ENCODE assay signal across 20 mouse cellular contexts in the genomic region with DNA sequence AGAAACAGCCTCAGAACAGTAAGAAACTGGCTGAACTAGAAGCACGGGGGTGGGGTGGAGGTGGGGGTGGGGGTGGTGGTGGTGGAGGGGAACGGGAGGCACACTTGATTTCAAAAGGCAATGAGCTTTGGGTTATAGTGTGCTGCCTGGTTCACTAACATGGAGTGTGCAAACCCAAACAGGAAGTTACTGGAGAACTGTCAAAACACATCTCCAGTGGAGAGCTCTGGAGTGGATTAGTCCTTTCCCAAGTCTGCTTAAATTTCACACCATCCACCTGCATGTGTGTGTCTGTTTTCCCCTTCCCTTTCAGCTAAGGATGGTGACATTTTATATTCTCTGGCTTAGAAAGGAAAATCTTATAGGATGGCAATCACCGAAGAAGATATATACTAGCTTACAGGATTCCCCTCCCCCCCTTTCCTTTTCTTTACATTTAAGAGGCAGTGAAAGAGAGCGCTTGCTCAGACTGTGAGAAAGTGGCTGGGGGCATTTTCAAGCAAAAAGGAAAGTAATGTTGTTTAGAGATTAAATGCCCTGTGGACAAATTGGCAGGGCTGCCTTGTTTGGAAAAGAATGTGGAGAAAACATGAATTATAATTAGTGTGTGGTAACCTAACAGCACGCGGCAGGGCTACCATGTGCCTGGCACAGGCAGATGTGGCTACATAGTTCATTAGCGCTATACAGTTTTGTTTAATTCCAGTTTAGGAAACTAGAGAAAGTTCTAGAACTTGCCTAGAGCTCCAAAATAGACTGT.
DNase-seq lines count a peak whose midpoint lies in the region; ATAC-seq and TF ChIP-seq lines count a peak whose summit lies in the region.
"Had no signal": no experiment of that assay in that cellular context is flagged by ENCODE, and none has a peak within 500 bp of the region (broad histone marks: within the 10 kb centered on the region; RNA-seq: fewer than 3 reads in every experiment).

No protein-coding gene starts in this region.

- no peak for TF ChIP-seq RAD21 in CH12.LX (IDR thresholded peaks at IDR 0.05; ENCODE audit: low read depth, low read length)

- H3K9me3 ChIP-seq in kidney, embryonic 14.5 days (ENCODE audit: control insufficient read depth, low read length): no peaks in the 10 kb centered on the region
- no peaks in the 10 kb centered on the region for H3K9me3 ChIP-seq in CH12.LX (replicated peaks; ENCODE audit: low read length)
- H3K9me3 ChIP-seq in forebrain, embryonic 13.5 days (replicated peaks): no peaks in the 10 kb centered on the region
- H3K9me3 ChIP-seq: embryonic facial prominence, embryonic 12.5 days; heart, embryonic 12.5 days; hindbrain, embryonic 15.5 days; liver, embryonic 13.5 days; lung, embryonic 15.5 days; neural tube, embryonic 12.5 days had no signal

- no peaks in the 10 kb centered on the region for H3K79me2 ChIP-seq in CH12.LX (replicated peaks; ENCODE audit: control insufficient read depth, extremely low read depth, insufficient read depth, poor library complexity, severe bottlenecking)

- no peak for TF ChIP-seq EP300 in CH12.LX (IDR thresholded peaks at IDR 0.05; ENCODE audit: low read length)

- no peaks in the 10 kb centered on the region for H3K36me3 ChIP-seq in kidney, adult 2 months (ENCODE audit: control insufficient read depth, insufficient read depth, low read length)
- no peaks in the 10 kb centered on the region for H3K36me3 ChIP-seq in kidney, embryonic 14.5 days (ENCODE audit: control insufficient read depth, insufficient read depth, low read length)
- no peaks in the 10 kb centered on the region for H3K36me3 ChIP-seq in CH12.LX (replicated peaks in 1 of 2; ENCODE audit: control insufficient read depth in 1 of 2, insufficient read depth in 1 of 2, low read length in 1 of 2)
- H3K36me3 ChIP-seq in forebrain, embryonic 13.5 days (ENCODE audit: poor library complexity, severe bottlenecking): no peaks in the 10 kb centered on the region
- H3K36me3 ChIP-seq: embryonic facial prominence, embryonic 12.5 days; heart, embryonic 12.5 days; hindbrain, embryonic 15.5 days; liver, embryonic 13.5 days; lung, embryonic 15.5 days; neural tube, embryonic 12.5 days had no signal

- WGBS in kidney, adult 2 months: 42% methylated on average over 7 of the region's 7 CpGs
- 66% methylated on average over 7 of the region's 7 CpGs for WGBS in kidney, embryonic 14.5 days
- 34% methylated on average over 7 of the region's 7 CpGs for WGBS in forebrain, embryonic 13.5 days

- H3K4me3 ChIP-seq in kidney, adult 2 months (ENCODE audit: insufficient read depth, low read depth, low read length): no peak overlapping the region
- no peak overlapping the region for H3K4me3 ChIP-seq in kidney, embryonic 14.5 days (ENCODE audit: low read length)
- no peak overlapping the region for H3K4me3 ChIP-seq in CH12.LX (replicated peaks in 1 of 3; ENCODE audit: low read depth in 2 of 3, low read length in 2 of 3, poor library complexity in 1 of 3)
- no peak overlapping the region for H3K4me3 ChIP-seq in forebrain, embryonic 13.5 days
- H3K4me3 ChIP-seq: embryonic facial prominence, embryonic 12.5 days; heart, embryonic 12.5 days; hindbrain, embryonic 15.5 days; layer of hippocampus, adult 2 months; left cerebral cortex, adult 2 months; liver, embryonic 13.5 days; lung, embryonic 15.5 days; neural tube, embryonic 12.5 days had no signal

- peak; percentile 48 for DNase-seq in kidney, adult 2 months
- DNase-seq in CH12.LX (ENCODE audit: extremely low read depth) (no peak), adipocyte (ENCODE audit: low spot score) (peak; percentile 70)
- DNase-seq in lung, postnatal 25 days (ENCODE audit: low spot score): no peak
- DNase-seq in layer of hippocampus, postnatal 25 days (ENCODE audit: extremely low spot score in 1 of 2, low spot score in 1 of 2): no peak
- DNase-seq: adrenal gland, adult 2 months; cerebellum, adult 8-10 months; liver, embryonic 13.5 days; spleen, adult 18-20 months; thymus, postnatal 14 days had no signal

- dilution Hi-C loops in CH12.LX (cut with MboI; ENCODE audit: extremely low pct_ligation_motif_present, extremely low pct_unique_long_range_greater_than_20kb, low sequenced_read_pairs): no loop called here

- H3K27ac ChIP-seq in kidney, adult 2 months (ENCODE audit: insufficient read depth, low read depth, low read length): no peak overlapping the region
- H3K27ac ChIP-seq in kidney, embryonic 14.5 days (ENCODE audit: low read depth, low read length): no peak overlapping the region
- no peak overlapping the region for H3K27ac ChIP-seq in CH12.LX (ENCODE audit: insufficient read depth, low read depth)
- H3K27ac ChIP-seq in forebrain, embryonic 13.5 days: no peak overlapping the region
- H3K27ac ChIP-seq: embryonic facial prominence, embryonic 12.5 days; hindbrain, embryonic 15.5 days; layer of hippocampus, adult 2 months; left cerebral cortex, adult 2 months; liver, embryonic 13.5 days; lung, embryonic 15.5 days; neural tube, embryonic 12.5 days had no signal

- no peaks in the 10 kb centered on the region for H3K4me1 ChIP-seq in kidney, adult 2 months (ENCODE audit: control insufficient read depth, insufficient read depth, low read length)
- no peaks in the 10 kb centered on the region for H3K4me1 ChIP-seq in kidney, embryonic 14.5 days (ENCODE audit: control insufficient read depth, insufficient read depth, low read length)
- H3K4me1 ChIP-seq in CH12.LX (ENCODE audit: control insufficient read depth in 1 of 2, insufficient read depth in 2 of 2): peaks cover 6 to 8% of the 10 kb centered on the region in 2 experiments; a peak in 3 of 4 replicates
- H3K4me1 ChIP-seq in forebrain, embryonic 13.5 days: peaks cover 11% of the 10 kb centered on the region; the same call in 1 of the 2 replicates
- H3K4me1 ChIP-seq: hindbrain, embryonic 15.5 days; liver, embryonic 13.5 days had no signal

- in situ Hi-C loops in CH12.LX (cut with MboI; ENCODE audit: low pct_ligation_motif_present, low pct_unique_long_range_greater_than_20kb, low sequenced_read_pairs): loop anchor here (10.0 kb wide), 1 partner anchor 63 kb away; no protein-coding TSS in a partner anchor

- ATAC-seq in kidney, embryonic 14.5 days (ENCODE audit: low FRiP score, low TSS enrichment): no peak
- 0 out of 2 replicates have a peak, but pooled peaks have one; percentile 27 for ATAC-seq in forebrain, embryonic 13.5 days
- ATAC-seq: intestine, embryonic 16.5 days had no signal

- TF ChIP-seq CTCF in kidney, adult 2 months (conservative IDR thresholded peaks at IDR 0.05; ENCODE audit: insufficient read depth, insufficient read length, low read depth, low read length): no peak
- no peak for TF ChIP-seq CTCF in CH12.LX (conservative IDR thresholded peaks at IDR 0.05 in 1 of 2, IDR thresholded peaks at IDR 0.05 in 1 of 2; ENCODE audit: low read depth in 2 of 2, low read length in 2 of 2)

- no peak overlapping the region for H3K4me2 ChIP-seq in kidney, embryonic 14.5 days (replicated peaks; ENCODE audit: low read depth, low read length)
- no peak overlapping the region for H3K4me2 ChIP-seq in CH12.LX (ENCODE audit: insufficient read depth, low read depth, poor library complexity, severe bottlenecking)
- no peak overlapping the region for H3K4me2 ChIP-seq in forebrain, embryonic 13.5 days
- H3K4me2 ChIP-seq: embryonic facial prominence, embryonic 12.5 days; heart, embryonic 12.5 days; hindbrain, embryonic 15.5 days; liver, embryonic 13.5 days; lung, embryonic 15.5 days; neural tube, embryonic 12.5 days had no signal

- no peaks in the 10 kb centered on the region for H3K27me3 ChIP-seq in kidney, adult 2 months (replicated peaks; ENCODE audit: control insufficient read depth, insufficient read depth, low read length)
- no peaks in the 10 kb centered on the region for H3K27me3 ChIP-seq in kidney, embryonic 14.5 days (ENCODE audit: control insufficient read depth, insufficient read depth, low read length)
- H3K27me3 ChIP-seq in CH12.LX (replicated peaks): no peaks in the 10 kb centered on the region
- no peaks in the 10 kb centered on the region for H3K27me3 ChIP-seq in forebrain, embryonic 13.5 days
- H3K27me3 ChIP-seq: embryonic facial prominence, embryonic 12.5 days; heart, embryonic 12.5 days; hindbrain, embryonic 15.5 days; liver, embryonic 13.5 days; lung, embryonic 15.5 days; neural tube, embryonic 12.5 days had no signal

- no peak for TF ChIP-seq POLR2A in kidney, adult 2 months (IDR thresholded peaks at IDR 0.05; ENCODE audit: low read depth, low read length)
- TF ChIP-seq POLR2A in CH12.LX (IDR thresholded peaks at IDR 0.05; ENCODE audit: low read depth, low read length): no peak

- no peak overlapping the region for H3K9ac ChIP-seq in kidney, embryonic 14.5 days (ENCODE audit: low read depth, low read length)
- no peak overlapping the region for H3K9ac ChIP-seq in CH12.LX (ENCODE audit: insufficient read depth, low read depth)
- H3K9ac ChIP-seq in forebrain, embryonic 13.5 days: no peak overlapping the region
- H3K9ac ChIP-seq: embryonic facial prominence, embryonic 12.5 days; heart, embryonic 12.5 days; hindbrain, embryonic 15.5 days; liver, embryonic 13.5 days; lung, embryonic 15.5 days; neural tube, embryonic 12.5 days had no signal

TF ChIP-seq in CH12.LX, 34 proteins besides CTCF, POLR2A, EP300 and RAD21:
- TF ChIP-seq CHD2 (IDR thresholded peaks at IDR 0.05; ENCODE audit: low read length) (0 out of 2 replicates have a peak, but pooled peaks have one; percentile 18), MYC (IDR thresholded peaks at IDR 0.05; ENCODE audit: low read depth, low read length) (no peak)

Comparison
In these comparisons a context has a peak if more than half of its experiments do, and no peak if none do; other contexts are left out.
1. DNase-seq: peak in kidney, adult 2 months (single experiment) and adipocyte (single experiment); none in CH12.LX (single experiment), lung, postnatal 25 days (single experiment) and layer of hippocampus, postnatal 25 days (0 of 2).